In the genomic region with DNA sequence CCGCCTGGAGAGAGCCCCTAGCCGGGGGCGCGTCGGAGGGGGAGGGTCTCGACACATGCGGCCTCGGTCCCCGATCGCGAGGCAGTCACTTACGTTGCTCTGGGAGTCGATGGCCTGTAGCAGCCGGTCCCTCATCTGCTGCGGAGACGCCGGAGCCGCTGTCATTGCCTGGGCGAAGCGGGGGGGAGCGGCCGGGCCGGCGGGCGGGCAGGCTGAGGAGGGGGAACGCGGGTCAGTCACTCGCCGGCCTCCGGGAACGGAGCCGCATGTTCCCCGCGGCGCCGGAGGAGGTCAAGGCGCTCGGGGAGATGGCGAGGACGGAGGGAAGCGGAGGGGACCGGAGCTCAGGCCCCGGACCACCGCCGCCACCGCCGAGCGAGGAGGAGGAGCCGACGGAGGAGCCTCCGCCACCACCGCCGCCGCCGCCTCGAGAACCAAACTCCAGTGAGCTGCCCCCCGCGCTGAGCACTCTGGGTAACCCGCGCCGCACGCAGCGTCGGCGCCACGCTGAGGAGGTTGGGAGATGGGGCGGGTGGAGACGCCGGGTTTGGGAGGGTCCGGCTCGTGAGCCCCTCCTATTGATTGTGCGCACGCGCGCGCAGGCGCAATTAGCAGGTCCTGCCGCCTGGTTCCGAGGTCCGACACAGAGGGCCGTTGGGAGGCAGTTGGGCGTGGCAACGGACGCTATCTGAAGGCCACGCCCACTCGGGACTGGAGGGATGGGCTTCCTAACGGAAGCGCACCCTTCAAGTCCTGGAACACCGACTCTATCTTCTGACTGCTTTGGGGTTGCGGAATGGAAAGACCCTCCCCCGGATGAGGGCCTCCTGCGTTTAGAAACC, we compare ENCODE assay signal across 8 mouse cellular contexts. TPM values are rescaled to one million over a fixed set of nuclear protein-coding genes. Genes with fewer than 3 reads are reported as not detected.
DNase-seq lines count a peak whose midpoint lies in the region; ATAC-seq and TF ChIP-seq lines count a peak whose summit lies in the region.

A gene (minus strand): TSS at position 469 of the 842 bp plus-strand sequence.

- TF ChIP-seq CTCF in bone marrow, adult 2 months (IDR thresholded peaks at IDR 0.05; ENCODE audit: control insufficient read depth, insufficient read depth, low read length), result no peak
- peak; percentile 33 for TF ChIP-seq CTCF in midbrain, postnatal 0 days (IDR thresholded peaks at IDR 0.05)

- peak within 1 kb of the TSS; percentile 99 for H3K9ac ChIP-seq in embryonic facial prominence, embryonic 15.5 days
- peak within 1 kb of the TSS; percentile 98 for H3K9ac ChIP-seq in limb, embryonic 14.5 days (ENCODE audit: low read depth, low read length, severe bottlenecking)
- peak within 1 kb of the TSS; percentile 88 for H3K9ac ChIP-seq in midbrain, postnatal 0 days (replicated peaks; ENCODE audit: low read length, poor library complexity, severe bottlenecking)

- TF ChIP-seq POLR2A in bone marrow, adult 2 months (IDR thresholded peaks at IDR 0.05; ENCODE audit: borderline replicate concordance, control insufficient read depth, low read depth, low read length), result peak; percentile 61; the same call in 1 of the 2 replicates
- TF ChIP-seq POLR2A in limb, embryonic 14.5 days (IDR thresholded peaks at IDR 0.05; ENCODE audit: borderline replicate concordance, extremely low read depth, insufficient read depth, insufficient read length), result 0 out of 2 replicates have a peak, but pooled peaks have one; percentile 27

- no peaks in the 10 kb centered on the region for H3K27me3 ChIP-seq in embryonic facial prominence, embryonic 15.5 days
- no peaks in the 10 kb centered on the region for H3K27me3 ChIP-seq in limb, embryonic 14.5 days (ENCODE audit: control insufficient read depth, insufficient read depth, low read length)
- no peaks in the 10 kb centered on the region for H3K27me3 ChIP-seq in midbrain, postnatal 0 days (ENCODE audit: insufficient read depth, low read length)

- H3K27ac ChIP-seq in bone marrow, adult 2 months (ENCODE audit: control insufficient read depth, insufficient read depth, low read depth, low read length, poor library complexity), result peak within 1 kb of the TSS; percentile 93
- H3K27ac ChIP-seq in embryonic facial prominence, embryonic 15.5 days (replicated peaks), result peak within 1 kb of the TSS; percentile 97
- peak within 1 kb of the TSS; percentile 91 for H3K27ac ChIP-seq in limb, embryonic 14.5 days (replicated peaks; ENCODE audit: low read depth, low read length)
- peak within 1 kb of the TSS; percentile 82 for H3K27ac ChIP-seq in midbrain, postnatal 0 days (ENCODE audit: low read depth, low read length)

- WGBS in bone marrow, adult 2 months, result under 1% methylated on average over 92 of the region's 92 CpGs
- WGBS in embryonic facial prominence, embryonic 15.5 days, result under 1% methylated on average over 85 of the region's 92 CpGs
- WGBS in limb, embryonic 14.5 days, result 2% methylated on average over 60 of the region's 92 CpGs
- under 1% methylated on average over 84 of the region's 92 CpGs for WGBS in midbrain, postnatal 0 days

- no peaks in the 10 kb centered on the region for H3K9me3 ChIP-seq in embryonic facial prominence, embryonic 15.5 days (replicated peaks)
- no peaks in the 10 kb centered on the region for H3K9me3 ChIP-seq in limb, embryonic 14.5 days (ENCODE audit: control insufficient read depth, low read length)
- no peaks in the 10 kb centered on the region for H3K9me3 ChIP-seq in midbrain, postnatal 0 days (ENCODE audit: low read length)

- H3K4me1 ChIP-seq in bone marrow, adult 2 months (ENCODE audit: control insufficient read depth, insufficient read depth, low read length), result no peaks in the 10 kb centered on the region; the same call in 1 of the 2 replicates
- H3K4me1 ChIP-seq in embryonic facial prominence, embryonic 15.5 days, result peaks cover 19% of the 10 kb centered on the region
- peaks cover 16% of the 10 kb centered on the region; the same call in 1 of the 2 replicates for H3K4me1 ChIP-seq in limb, embryonic 14.5 days (ENCODE audit: control insufficient read depth, insufficient read depth, low read length)
- peaks cover 11% of the 10 kb centered on the region; the same call in 1 of the 2 replicates for H3K4me1 ChIP-seq in midbrain, postnatal 0 days (ENCODE audit: insufficient read depth, low read length)

- peak; percentile 99 for DNase-seq in 416B (ENCODE audit: low read depth)
- peak; percentile 99 for DNase-seq in heart, adult 8-10 months (ENCODE audit: low spot score)
- peak; percentile 99 for DNase-seq in kidney, adult 9 months
- peak; percentile 100 for DNase-seq in limb, embryonic 14.5 days (ENCODE audit: low spot score)
- DNase-seq in midbrain, postnatal 0 days (ENCODE audit: low spot score), result peak; percentile 100
- DNase-seq in spleen, postnatal 14 days (ENCODE audit: low spot score in 2 of 2), result peak; percentile 93 to 94

- peak within 1 kb of the TSS; percentile 84 for H3K4me2 ChIP-seq in embryonic facial prominence, embryonic 15.5 days (replicated peaks)
- peak within 1 kb of the TSS; percentile 91 for H3K4me2 ChIP-seq in limb, embryonic 14.5 days (replicated peaks; ENCODE audit: low read depth, low read length, severe bottlenecking)
- H3K4me2 ChIP-seq in midbrain, postnatal 0 days (ENCODE audit: low read depth, low read length, poor library complexity, severe bottlenecking), result peak within 1 kb of the TSS; percentile 96

- peak; percentile 97 for ATAC-seq in embryonic facial prominence, embryonic 15.5 days (ENCODE audit: insufficient number of reproducible peaks, low FRiP score, low TSS enrichment, low read depth)
- ATAC-seq in limb, embryonic 14.5 days (ENCODE audit: low FRiP score, low read depth), result peak; percentile 97
- ATAC-seq in midbrain, postnatal 0 days (ENCODE audit: low FRiP score), result peak; percentile 97

- H3K36me3 ChIP-seq in embryonic facial prominence, embryonic 15.5 days, result peaks cover 14% of the 10 kb centered on the region; the same call in 1 of the 2 replicates
- 0 out of 2 replicates have a peak, but pooled peaks cover 3% of the 10 kb centered on the region for H3K36me3 ChIP-seq in limb, embryonic 14.5 days (ENCODE audit: control insufficient read depth, insufficient read depth, low read length)
- peaks cover 10% of the 10 kb centered on the region for H3K36me3 ChIP-seq in midbrain, postnatal 0 days (ENCODE audit: insufficient read depth, low read length)

- H3K4me3 ChIP-seq in bone marrow, adult 2 months (replicated peaks; ENCODE audit: control insufficient read depth, low read depth, low read length), result peak within 1 kb of the TSS; percentile 93
- peak within 1 kb of the TSS; percentile 96 for H3K4me3 ChIP-seq in embryonic facial prominence, embryonic 15.5 days (replicated peaks)
- peak within 1 kb of the TSS; percentile 96 for H3K4me3 ChIP-seq in limb, embryonic 14.5 days (replicated peaks; ENCODE audit: low read length)
- peak within 1 kb of the TSS; percentile 59 for H3K4me3 ChIP-seq in midbrain, postnatal 0 days (ENCODE audit: low read depth, low read length)

RNA-seq across cellular contexts. Expression of the gene that starts here (rescaled TPM):
- polyA plus RNA-seq in bone marrow, adult 2 months (2011; ENCODE audit: insufficient read depth, insufficient read length, low replicate concordance, missing spikeins), result 2.9 and 8.0 TPM in 2 replicates
- polyA plus RNA-seq in embryonic facial prominence, embryonic 15.5 days (2015; fragmentation: Nextera tagmentation; extraction: Ambion mirVana), result 18.4 and 20.4 TPM in 2 replicates
- total RNA-seq in heart, adult 8-10 months (2022), result 1 to 10 TPM; 6.3 to 8.5 (median 7.6) TPM
- 17.0 and 24.6 TPM in 2 replicates for polyA plus RNA-seq in limb, embryonic 14.5 days (2012; rRNA removed)
- polyA plus RNA-seq in limb, embryonic 14.5 days (2014; fragmentation: Nextera tagmentation; extraction: Ambion mirVana), result 16.4 and 18.3 TPM in 2 replicates
- 16.2 and 17.8 TPM in 2 replicates for total RNA-seq in midbrain, postnatal 0 days (2014; rRNA removed)
- 17.4 and 19.1 TPM in 2 replicates for polyA plus RNA-seq in midbrain, postnatal 0 days (2015; fragmentation: Nextera tagmentation; extraction: Ambion mirVana)

Comparison
In these comparisons a context has a peak if more than half of its experiments do, and no peak if none do; other contexts are left out.
1. Peak in every context shown above with its lines: DNase-seq, ATAC-seq, H3K4me3 ChIP-seq and H3K27ac ChIP-seq.